Mouse (Mus musculus) cerebellum, adult 8-10 months (tissue): ENCODE measurements around the gene Skil.
A peak's percentile ranks its signal among the peaks of the same experiment; 100 is the strongest.

ENCODE experiments used
- DNase-seq: peaks from one replicate; pipeline ENCODE4 v3.0.0; 2022

The Skil gene

GRCm38 (mm10) chr3:31085000-31085399 lies 9.9 kb upstream of the Skil start:
- no peak for DNase-seq

GRCm38 (mm10) chr3:31088789-31089775 lies 5.8 kb upstream of the Skil start:
- DNase-seq = no peak

GRCm38 (mm10) chr3:31089956-31090355 lies 4.9 kb upstream of the Skil start:
- no peak for DNase-seq

- peak; percentile 30 for DNase-seq
These were observed 1.7 kb upstream of the Skil start for GRCm38 (mm10) chr3:31093196-31093595.

GRCm38 (mm10) chr3:31093627-31094351 lies 1.1 kb upstream of the Skil start:
- DNase-seq = peak; percentile 56

- DNase-seq = no peak
These were observed 277 bp downstream of the Skil start for GRCm38 (mm10) chr3:31095179-31095490.

GRCm38 (mm10) chr3:31095491-31096154 lies 765 bp downstream of the Skil start:
- peak; percentile 55 for DNase-seq

- no peak for DNase-seq
These were observed 1.6 kb downstream of the Skil start for GRCm38 (mm10) chr3:31096155-31097101.

GRCm38 (mm10) chr3:31097102-31097720 lies 2.4 kb downstream of the Skil start:
- DNase-seq = no peak

GRCm38 (mm10) chr3:31097976-31098375 lies 3.1 kb downstream of the Skil start:
- DNase-seq = no peak

- no peak for DNase-seq
These were observed 3.7 kb downstream of the Skil start for GRCm38 (mm10) chr3:31098556-31098955.

GRCm38 (mm10) chr3:31100026-31100425 lies 5.2 kb downstream of the Skil start:
- DNase-seq = no peak

- DNase-seq = no peak
These were observed 5.9 kb downstream of the Skil start for GRCm38 (mm10) chr3:31100802-31101201.

- DNase-seq = no peak
These were observed 10.1 kb downstream of the Skil start for GRCm38 (mm10) chr3:31104936-31105335.

- DNase-seq = no peak
These were observed 11.7 kb downstream of the Skil start for GRCm38 (mm10) chr3:31106597-31106996.

- DNase-seq = no peak
These were observed 12.8 kb downstream of the Skil start for GRCm38 (mm10) chr3:31107674-31108073.

GRCm38 (mm10) chr3:31109108-31109507 lies 14.2 kb downstream of the Skil start:
- no peak for DNase-seq

GRCm38 (mm10) chr3:31123098-31123497 lies 28.2 kb downstream of the Skil start:
- no peak for DNase-seq

GRCm38 (mm10) chr3:31126303-31126702 lies 31.4 kb downstream of the Skil start:
- no peak for DNase-seq

GRCm38 (mm10) chr3:31126848-31127247 lies 32.0 kb downstream of the Skil start:
- DNase-seq = no peak

GRCm38 (mm10) chr3:31129766-31130165 lies 34.9 kb downstream of the Skil start:
- no peak for DNase-seq

- no peak for DNase-seq
These were observed 38.8 kb downstream of the Skil start for GRCm38 (mm10) chr3:31133664-31134063.
